Mouse (Mus musculus) kidney, embryonic 15.5 days (tissue): ENCODE results near the gene Ang. TPM values are rescaled to one million over a fixed set of nuclear protein-coding genes. Genes with fewer than 3 reads are reported as not detected.
A peak's percentile ranks its signal among the peaks of the same experiment; 100 is the strongest.

Experiments
- ATAC-seq: fragments of 200-750 bp; cut with Nextera tagmentation; replicated peaks from 2 replicates; pipeline ENCODE4 v1.8.0; 2017; ENCODE audit warnings: moderate TSS enrichment; ENCODE audit not compliant: low FRiP score
- H3K27ac ChIP-seq: fragments of 300-500 bp; sonication (generic); 2 replicates; pipeline ENCODE4 v1.5.1; 2015; ENCODE audit warnings: mild to moderate bottlenecking, inconsistent platforms
- H3K27me3 ChIP-seq: fragments of 300-500 bp; sonication (generic); 2 replicates; pipeline ENCODE4 v1.6.1; 2015; ENCODE audit warnings: inconsistent platforms
- H3K36me3 ChIP-seq: fragments of 300-500 bp; sonication (generic); 2 replicates; pipeline ENCODE4 v1.6.1; 2015; ENCODE audit warnings: inconsistent platforms
- H3K4me1 ChIP-seq: fragments of 300-500 bp; sonication (generic); 2 replicates; pipeline ENCODE4 v1.6.1; 2015; ENCODE audit warnings: inconsistent platforms
- H3K4me2 ChIP-seq: fragments of 300-500 bp; sonication (generic); 2 replicates; pipeline ENCODE4 v1.6.1; 2015; ENCODE audit warnings: moderate library complexity, mild to moderate bottlenecking, inconsistent platforms
- H3K4me3 ChIP-seq: fragments of 300-500 bp; sonication (generic); replicated peaks from 2 replicates; pipeline ENCODE4 v1.5.1; 2015; ENCODE audit warnings: mild to moderate bottlenecking, inconsistent platforms
- H3K9ac ChIP-seq: fragments of 300-500 bp; sonication (generic); 2 replicates; pipeline ENCODE4 v1.6.1; 2015; ENCODE audit warnings: mild to moderate bottlenecking, inconsistent platforms
- H3K9me3 ChIP-seq: fragments of 300-500 bp; sonication (generic); replicated peaks from 2 replicates; pipeline ENCODE4 v1.6.1; 2016; ENCODE audit warnings: inconsistent platforms
- WGBS: fragments of 180-500 bp; shearing (Covaris S2); methylation state at CpG from one replicate; pipeline ENCODE4 v1.1.7; 2015; ENCODE audit warnings: mixed read lengths; 5-methylcytosine and 5-hydroxymethylcytosine counted together
- polyA plus RNA-seq: library from polyadenylated mRNA; unstranded; fragments of >200 nt; fragmentation: Nextera tagmentation; extraction: Ambion mirVana; gene quantifications from 2 replicates; pipeline ENCODE4 v1.2.1, GENCODE M21; 2015

Ang gene
- polyA plus RNA-seq, 1 experiment from 2014 or later, result 9.8 TPM

GRCm38 (mm10) chr14:51140342-51140741 lies 49.4 kb downstream of the Ang start:
- no peak for ATAC-seq
- no peaks in the 10 kb centered on the region for H3K9me3 ChIP-seq
- no peak overlapping the region for H3K4me3 ChIP-seq
- no peaks in the 10 kb centered on the region for H3K27me3 ChIP-seq
- 82% methylated on average over 2 of the region's 2 CpGs for WGBS
- H3K9ac ChIP-seq, result no peak overlapping the region
- no peaks in the 10 kb centered on the region for H3K4me1 ChIP-seq
- H3K27ac ChIP-seq, result no peak overlapping the region
- no peaks in the 10 kb centered on the region for H3K36me3 ChIP-seq
- no peak overlapping the region for H3K4me2 ChIP-seq

- Histone ChIP-seq H3K9ac (no peak overlapping the region), H3K4me2 (no peak overlapping the region), H3K4me1 (no peaks in the 10 kb centered on the region), H3K27ac (no peak overlapping the region), H3K27me3 (no peaks in the 10 kb centered on the region), H3K36me3 (no peaks in the 10 kb centered on the region), H3K9me3 (no peaks in the 10 kb centered on the region), H3K4me3 (no peak overlapping the region)
- 90% methylated on average over 4 of the region's 4 CpGs for WGBS
- ATAC-seq, result no peak
Measured at GRCm38 (mm10) chr14:51142119-51142518, 51.2 kb downstream of the Ang start.

GRCm38 (mm10) chr14:51142568-51142967 lies 51.6 kb downstream of the Ang start:
- H3K27ac ChIP-seq, result no peak overlapping the region
- no peaks in the 10 kb centered on the region for H3K27me3 ChIP-seq
- no peak overlapping the region for H3K4me2 ChIP-seq
- no peak for ATAC-seq
- H3K9ac ChIP-seq, result no peak overlapping the region
- H3K36me3 ChIP-seq, result no peaks in the 10 kb centered on the region
- no peaks in the 10 kb centered on the region for H3K9me3 ChIP-seq
- H3K4me3 ChIP-seq, result no peak overlapping the region
- H3K4me1 ChIP-seq, result no peaks in the 10 kb centered on the region
- WGBS, result 82% methylated on average over 3 of the region's 3 CpGs

- Histone ChIP-seq H3K27me3 (no peaks in the 10 kb centered on the region), H3K36me3 (no peaks in the 10 kb centered on the region), H3K4me1 (no peaks in the 10 kb centered on the region), H3K9me3 (no peaks in the 10 kb centered on the region), H3K4me3 (no peak overlapping the region), H3K4me2 (no peak overlapping the region), H3K27ac (no peak overlapping the region), H3K9ac (no peak overlapping the region)
- 67% methylated on average over 4 of the region's 4 CpGs for WGBS
- ATAC-seq, result no peak
Measured at GRCm38 (mm10) chr14:51143287-51143686, 52.3 kb downstream of the Ang start.

- H3K27me3 ChIP-seq, result no peaks in the 10 kb centered on the region
- 69% methylated on average over 2 of the region's 2 CpGs for WGBS
- H3K27ac ChIP-seq, result no peak overlapping the region
- no peak overlapping the region for H3K9ac ChIP-seq
- no peak for ATAC-seq
- no peak overlapping the region for H3K4me2 ChIP-seq
- H3K9me3 ChIP-seq, result no peaks in the 10 kb centered on the region
- H3K4me1 ChIP-seq, result no peaks in the 10 kb centered on the region
- no peaks in the 10 kb centered on the region for H3K36me3 ChIP-seq
- H3K4me3 ChIP-seq, result no peak overlapping the region
Measured at GRCm38 (mm10) chr14:51143937-51144336, 53.0 kb downstream of the Ang start.

- no peak overlapping the region for H3K9ac ChIP-seq
- no peak overlapping the region for H3K4me2 ChIP-seq
- no peak overlapping the region for H3K27ac ChIP-seq
- H3K9me3 ChIP-seq, result no peaks in the 10 kb centered on the region
- WGBS, result 95% methylated on average over 4 of the region's 4 CpGs
- ATAC-seq, result no peak
- no peaks in the 10 kb centered on the region for H3K36me3 ChIP-seq
- H3K4me3 ChIP-seq, result no peak overlapping the region
- no peaks in the 10 kb centered on the region for H3K4me1 ChIP-seq
- H3K27me3 ChIP-seq, result no peaks in the 10 kb centered on the region
Measured at GRCm38 (mm10) chr14:51144451-51144850, 53.5 kb downstream of the Ang start.

GRCm38 (mm10) chr14:51145521-51145920 lies 54.6 kb downstream of the Ang start:
- no peak for ATAC-seq
- H3K27ac ChIP-seq, result no peak overlapping the region
- H3K4me3 ChIP-seq, result no peak overlapping the region
- 71% methylated on average over 6 of the region's 6 CpGs for WGBS
- H3K36me3 ChIP-seq, result no peaks in the 10 kb centered on the region
- H3K4me1 ChIP-seq, result no peaks in the 10 kb centered on the region
- H3K9ac ChIP-seq, result no peak overlapping the region
- no peaks in the 10 kb centered on the region for H3K9me3 ChIP-seq
- no peak overlapping the region for H3K4me2 ChIP-seq
- H3K27me3 ChIP-seq, result no peaks in the 10 kb centered on the region

GRCm38 (mm10) chr14:51146685-51147084 lies 55.7 kb downstream of the Ang start, which contains the start of gene Rnase1:
TSS of gene Rnase1 (minus strand) at chr14:51146785.
- Histone ChIP-seq H3K9ac (no peak within 1 kb of the TSS), H3K36me3 (no peaks in the 10 kb centered on the region), H3K9me3 (no peaks in the 10 kb centered on the region), H3K4me2 (no peak within 1 kb of the TSS), H3K27ac (no peak within 1 kb of the TSS), H3K4me1 (no peaks in the 10 kb centered on the region), H3K27me3 (no peaks in the 10 kb centered on the region), H3K4me3 (no peak within 1 kb of the TSS)
- no peak for ATAC-seq
- 76% methylated on average over 2 of the region's 2 CpGs for WGBS

GRCm38 (mm10) chr14:51148006-51148405 lies 57.1 kb downstream of the Ang start:
- ATAC-seq, result no peak
- H3K4me3 ChIP-seq, result no peak overlapping the region
- no peak overlapping the region for H3K9ac ChIP-seq
- WGBS, result 70% methylated on average over 3 of the region's 3 CpGs
- H3K36me3 ChIP-seq, result no peaks in the 10 kb centered on the region
- no peak overlapping the region for H3K27ac ChIP-seq
- no peaks in the 10 kb centered on the region for H3K27me3 ChIP-seq
- no peaks in the 10 kb centered on the region for H3K9me3 ChIP-seq
- H3K4me1 ChIP-seq, result no peaks in the 10 kb centered on the region
- H3K4me2 ChIP-seq, result no peak overlapping the region

- Histone ChIP-seq H3K9ac (no peak overlapping the region), H3K27ac (no peak overlapping the region), H3K4me2 (no peak overlapping the region), H3K9me3 (no peaks in the 10 kb centered on the region), H3K36me3 (no peaks in the 10 kb centered on the region), H3K27me3 (no peaks in the 10 kb centered on the region), H3K4me3 (no peak overlapping the region), H3K4me1 (no peaks in the 10 kb centered on the region)
- WGBS, result 26% methylated on average over 5 of the region's 5 CpGs
- ATAC-seq, result peak; percentile 52
Measured at GRCm38 (mm10) chr14:51149164-51149563, 58.2 kb downstream of the Ang start.

GRCm38 (mm10) chr14:51150206-51150831 lies 59.4 kb downstream of the Ang start:
- ATAC-seq, result no peak

More at GRCm38 (mm10) chr14:51150206-51150831, 59.4 kb downstream of the Ang start:
- no peak overlapping the region for H3K4me2 ChIP-seq
- no peaks in the 10 kb centered on the region for H3K4me1 ChIP-seq
- H3K9me3 ChIP-seq, result no peaks in the 10 kb centered on the region
- H3K36me3 ChIP-seq, result no peaks in the 10 kb centered on the region
- WGBS, result 85% methylated on average over 3 of the region's 3 CpGs
- no peaks in the 10 kb centered on the region for H3K27me3 ChIP-seq
- no peak overlapping the region for H3K4me3 ChIP-seq
- no peak overlapping the region for H3K9ac ChIP-seq
- no peak overlapping the region for H3K27ac ChIP-seq
